Mouse (Mus musculus) c-Kit-negative CD71-positive TER-119-positive erythroid progenitor cells, embryonic 14.5 days (primary cell): Measurements from ENCODE around the gene Cwf19l1.
"Not testable (repeated sequence)": the region's sequence is repeated elsewhere in the genome, so short reads cannot be mapped to it uniquely, and the experiment has no call there.

Source experiments
- DNase-seq: peaks from one replicate; pipeline ENCODE4 v3.0.0-alpha.2; 2013; ENCODE audit warnings: low read depth, low spot score

Gene Cwf19l1

GRCm38 (mm10) chr19:44135072-44135959, at the start of gene Cwf19l1:
Cwf19l1 (minus strand) TSS chr19:44135876.
- DNase-seq: peak; percentile 82

- DNase-seq: no peak
These were observed 48.3 kb upstream of the Cwf19l1 start for GRCm38 (mm10) chr19:44183968-44184367.

DNA sequence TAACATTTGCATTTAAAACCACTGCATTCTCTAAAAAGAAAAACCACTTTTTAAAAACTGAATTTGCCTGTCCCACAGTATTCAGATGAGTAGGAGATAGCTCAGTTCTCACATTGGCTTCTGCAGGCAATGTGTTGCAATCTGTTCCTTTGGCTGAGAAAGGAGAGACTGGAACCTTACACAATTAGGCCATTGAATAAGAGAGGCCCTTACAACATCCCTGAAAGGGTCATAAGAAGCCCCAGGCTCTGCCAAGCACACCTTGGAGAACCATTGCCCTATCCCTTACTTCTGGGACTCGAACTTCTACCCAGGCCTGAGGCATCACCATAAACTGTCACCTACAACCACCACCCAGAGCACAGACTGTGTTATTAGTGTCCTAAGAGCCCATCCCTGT, 44.8 kb upstream of the Cwf19l1 start:
- no peak for DNase-seq

DNA sequence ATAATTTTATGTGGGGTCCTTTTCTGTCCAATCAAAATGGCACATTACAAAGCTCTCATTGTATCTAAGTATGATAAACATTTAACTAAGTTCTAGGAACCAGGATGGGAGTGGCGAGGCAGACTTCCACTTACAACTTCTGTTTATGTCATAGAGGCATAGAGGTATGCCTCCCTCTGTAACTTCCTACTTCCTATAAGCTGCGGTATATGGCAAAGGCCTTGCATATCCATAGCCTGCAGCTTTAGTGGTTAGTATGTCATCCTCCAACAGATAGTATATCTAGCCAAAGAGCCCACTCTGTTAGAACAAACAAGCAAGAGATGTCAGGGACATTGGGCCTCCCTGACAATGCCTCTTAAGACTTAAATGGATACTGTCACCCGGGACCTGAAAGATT, 41.1 kb upstream of the Cwf19l1 start:
- DNase-seq: no peak

DNA sequence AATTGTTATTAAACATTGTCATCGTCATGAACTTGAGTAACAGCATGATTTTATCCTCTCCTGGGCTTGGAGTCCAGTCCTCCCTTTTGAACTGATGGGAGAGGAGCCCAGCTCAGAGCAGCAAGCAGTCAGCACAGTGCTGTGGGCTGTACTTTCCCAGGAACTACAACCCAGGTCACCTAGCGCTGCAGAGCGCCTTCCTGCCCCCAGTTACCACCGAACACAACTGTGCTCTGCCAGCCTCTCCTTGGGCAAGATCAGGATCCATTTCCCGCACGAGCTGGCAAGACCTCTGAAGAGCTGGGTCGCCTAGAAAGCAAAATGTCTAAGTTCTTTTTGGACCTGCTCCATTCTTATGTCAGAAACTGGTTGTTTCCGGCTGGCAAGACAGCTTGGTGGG, 39.2 kb upstream of the Cwf19l1 start:
- no peak for DNase-seq

DNA sequence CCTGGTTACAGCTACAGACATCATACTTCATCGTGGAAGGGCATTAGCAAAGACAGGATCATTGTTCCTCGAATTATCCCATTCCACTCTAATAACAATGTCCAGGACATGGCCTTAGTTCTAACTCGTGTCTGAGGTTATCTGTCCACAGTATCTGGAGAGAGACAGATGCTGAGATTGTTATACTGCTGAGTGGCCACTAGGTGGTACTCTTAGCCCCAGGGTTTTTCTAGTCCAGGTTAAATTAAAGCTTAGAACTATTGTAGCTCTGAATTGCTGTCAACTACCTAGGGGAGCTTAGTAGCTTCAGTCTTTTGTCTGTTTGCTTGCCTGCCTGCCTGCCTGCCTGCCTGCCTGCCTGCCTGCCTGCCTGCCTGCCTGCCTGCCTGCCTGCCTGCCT, 25.8 kb upstream of the Cwf19l1 start:
- no peak for DNase-seq

GRCm38 (mm10) chr19:44159386-44159785, 23.7 kb upstream of the Cwf19l1 start:
- no peak for DNase-seq

DNA sequence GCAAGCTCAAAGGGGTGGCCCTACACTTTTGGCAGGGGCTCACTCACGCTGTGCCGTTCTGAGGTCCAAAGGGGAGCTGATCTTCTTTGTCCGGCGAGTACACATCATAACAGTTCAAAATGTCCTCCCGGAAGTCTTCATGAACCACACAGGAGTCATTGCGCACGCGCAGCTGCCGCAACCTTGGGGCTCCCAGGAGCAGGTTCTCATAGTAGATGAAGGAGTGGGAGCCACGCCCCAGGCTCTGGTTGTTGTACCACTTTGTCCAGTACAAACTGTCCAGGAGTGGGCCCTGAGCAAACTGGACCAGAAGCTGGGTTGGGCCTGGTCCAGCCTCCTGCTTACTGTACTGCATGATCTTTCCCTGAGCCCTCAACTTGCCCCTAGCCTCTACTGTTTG, 21.3 kb upstream of the Cwf19l1 start:
- DNase-seq: no peak

DNA sequence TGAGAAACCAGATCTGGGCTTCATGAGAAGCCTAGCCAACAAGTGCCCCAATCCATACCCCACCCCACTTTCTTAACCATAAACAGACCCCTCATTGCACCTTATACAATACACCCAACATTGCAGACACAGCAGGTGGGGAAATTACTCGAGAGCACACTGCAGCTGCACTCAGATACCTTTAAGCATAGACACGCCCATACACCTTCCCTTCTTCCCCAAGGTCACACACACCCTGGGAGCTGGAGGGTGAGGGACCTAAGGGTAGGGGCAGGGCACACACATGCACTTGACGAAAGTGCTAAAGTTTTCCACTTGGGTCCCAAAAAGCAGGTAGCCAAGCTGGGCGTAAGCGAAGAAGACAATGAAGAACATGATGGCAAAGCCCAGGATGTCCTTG, 18.1 kb upstream of the Cwf19l1 start:
- DNase-seq: no peak

DNA sequence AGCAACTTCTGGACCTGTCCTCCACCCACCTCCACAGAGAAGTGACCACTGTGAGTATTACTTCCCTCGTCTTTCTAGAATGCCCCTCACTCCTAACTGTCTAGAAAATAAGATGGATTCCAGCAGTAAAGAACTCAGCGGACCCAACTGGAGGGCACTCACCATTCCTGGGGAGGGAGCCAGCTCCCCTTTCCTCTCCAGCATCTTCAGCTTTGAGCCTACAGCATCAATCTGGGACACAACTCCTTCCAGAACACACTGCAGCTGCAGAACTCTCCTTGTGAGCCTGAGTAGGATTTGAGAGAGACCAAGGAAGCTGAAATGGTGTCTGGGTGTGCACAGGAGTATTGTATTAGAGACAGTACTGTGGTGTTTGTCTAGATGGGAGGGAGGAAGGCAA, 13.3 kb upstream of the Cwf19l1 start:
- no peak for DNase-seq

DNA sequence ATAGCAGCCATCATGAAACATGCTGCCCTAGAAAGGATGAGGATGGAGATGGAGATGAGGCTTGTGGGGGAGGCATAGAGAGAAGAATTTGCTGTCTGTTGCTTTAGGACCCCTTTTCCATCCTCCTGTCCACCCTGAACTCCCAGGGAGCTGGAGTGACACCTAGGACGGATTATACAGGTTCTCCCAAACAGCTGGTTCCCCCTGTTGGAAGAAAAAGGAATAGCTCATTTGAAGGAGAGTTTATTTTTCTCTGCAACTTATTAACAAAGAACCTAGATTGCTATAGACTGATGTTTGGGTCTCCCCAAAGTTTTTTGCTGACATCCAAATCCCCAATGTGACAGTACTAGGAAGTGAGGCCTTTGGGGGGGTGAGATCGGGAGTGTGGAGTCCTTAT, 12.7 kb upstream of the Cwf19l1 start:
- no peak for DNase-seq

DNA sequence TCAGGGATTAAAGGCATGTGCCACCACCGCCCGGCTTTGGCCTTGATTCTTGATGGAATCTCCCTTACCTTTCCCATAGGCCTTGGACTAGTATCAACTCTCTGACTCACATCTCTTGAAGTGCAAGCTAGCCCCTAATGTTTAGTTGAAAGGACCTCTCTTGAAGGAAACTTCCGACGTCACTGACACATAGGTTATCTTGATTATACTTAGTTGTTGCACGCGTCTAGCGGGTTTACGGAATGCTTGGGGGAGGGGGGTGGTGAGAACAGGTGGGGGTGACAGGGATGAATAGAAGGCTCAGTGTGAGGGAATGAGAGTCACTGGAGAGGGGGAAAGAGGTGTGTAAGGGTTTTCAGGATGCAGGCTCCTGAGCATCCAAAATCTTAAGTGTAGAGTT, 11.3 kb upstream of the Cwf19l1 start:
- no peak for DNase-seq

GRCm38 (mm10) chr19:44146568-44146879, 10.8 kb upstream of the Cwf19l1 start:
- DNase-seq: no peak

DNA sequence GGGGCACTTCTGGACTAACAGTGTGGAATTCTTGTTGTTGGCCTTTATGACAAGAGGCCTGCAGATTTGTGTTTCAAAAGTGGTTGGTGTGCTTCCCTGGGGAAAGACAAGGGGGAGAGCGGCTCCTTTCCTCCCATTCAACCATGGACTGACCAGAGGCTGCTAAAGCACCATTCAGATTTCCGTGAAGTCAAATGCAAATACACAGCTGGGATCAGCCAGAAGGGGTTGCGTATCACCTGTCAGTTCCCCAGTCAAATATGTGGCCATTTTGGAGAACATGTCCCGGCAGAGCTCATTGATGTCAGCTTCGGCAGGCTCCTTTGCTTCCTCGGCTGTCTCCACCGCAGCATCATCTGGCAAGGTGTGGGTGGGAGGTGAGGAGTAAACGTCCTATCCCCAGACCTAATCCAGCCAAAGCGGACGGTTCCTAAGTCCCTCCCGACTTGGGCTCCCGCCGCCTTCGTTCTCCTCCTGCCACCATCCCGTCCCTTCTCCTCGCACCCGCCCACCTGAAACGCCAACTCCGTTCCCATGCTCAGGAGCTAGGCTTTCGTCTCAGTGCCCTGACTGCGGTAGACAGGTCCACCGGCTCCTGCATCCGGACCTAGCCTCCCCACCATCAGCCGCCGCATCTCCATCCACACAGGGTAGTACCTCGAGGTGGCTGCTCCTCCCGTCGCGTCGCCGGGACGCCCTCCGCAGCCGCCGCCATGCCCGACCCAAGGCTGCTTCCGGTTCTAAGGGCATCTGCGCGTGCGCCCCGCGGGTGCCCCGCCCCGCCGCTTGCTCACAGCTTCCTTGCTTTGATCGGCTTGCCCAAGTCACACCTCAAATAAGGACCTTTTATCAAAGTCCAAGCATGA, 10.3 kb upstream of the Cwf19l1 start, which contains the start of gene Bloc1s2:
Bloc1s2 (minus strand) TSS at position 745 of the 866 bp plus-strand sequence.
- peak; percentile 71 for DNase-seq

DNA sequence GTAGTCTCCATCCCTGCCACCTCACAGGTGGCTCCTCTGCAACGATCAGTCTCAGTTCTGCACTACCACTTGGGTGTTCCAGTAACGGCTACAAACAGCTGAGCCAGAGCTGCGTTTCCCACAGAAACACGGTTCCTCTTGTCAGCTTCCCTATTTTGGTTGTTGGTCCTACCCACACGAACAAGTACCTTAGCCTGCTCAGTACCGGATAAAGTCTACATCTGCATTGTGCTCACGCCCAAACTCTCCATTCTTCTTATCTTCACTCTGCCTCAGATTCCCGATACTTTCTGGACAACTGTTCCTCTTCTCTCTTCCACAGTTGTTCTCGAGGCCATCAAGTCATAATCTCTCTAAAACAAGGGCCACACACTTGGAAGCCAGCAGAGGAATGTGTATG, 8.7 kb upstream of the Cwf19l1 start:
- no peak for DNase-seq

- peak; percentile 11 for DNase-seq
These were observed 347 bp upstream of the Cwf19l1 start for GRCm38 (mm10) chr19:44135960-44136485.

- DNase-seq: no peak
These were observed 2.8 kb downstream of the Cwf19l1 start for GRCm38 (mm10) chr19:44132917-44133316.

DNA sequence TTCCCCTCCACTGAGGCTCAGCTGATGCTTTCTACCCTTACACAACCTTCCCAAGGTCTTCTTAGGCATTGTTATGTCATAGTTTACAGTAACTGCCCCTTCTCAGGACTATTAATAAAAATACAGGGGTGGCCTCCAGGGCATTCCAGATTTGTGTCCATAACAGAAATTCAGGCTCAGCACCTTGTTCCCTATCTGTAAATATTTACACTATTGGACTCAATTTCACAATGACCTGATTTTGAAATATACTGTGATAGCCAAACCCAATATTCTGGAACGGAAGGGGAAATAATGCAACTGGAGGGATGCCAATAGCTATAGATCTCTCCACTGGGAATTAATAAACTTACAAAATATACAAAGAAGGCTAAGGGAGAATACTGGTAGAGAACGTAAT, 7.1 kb downstream of the Cwf19l1 start:
- no peak for DNase-seq

GRCm38 (mm10) chr19:44127729-44128497, 7.8 kb downstream of the Cwf19l1 start:
- no peak for DNase-seq

- DNase-seq: no peak
These were observed 14.5 kb downstream of the Cwf19l1 start for GRCm38 (mm10) chr19:44121137-44121536.

DNA sequence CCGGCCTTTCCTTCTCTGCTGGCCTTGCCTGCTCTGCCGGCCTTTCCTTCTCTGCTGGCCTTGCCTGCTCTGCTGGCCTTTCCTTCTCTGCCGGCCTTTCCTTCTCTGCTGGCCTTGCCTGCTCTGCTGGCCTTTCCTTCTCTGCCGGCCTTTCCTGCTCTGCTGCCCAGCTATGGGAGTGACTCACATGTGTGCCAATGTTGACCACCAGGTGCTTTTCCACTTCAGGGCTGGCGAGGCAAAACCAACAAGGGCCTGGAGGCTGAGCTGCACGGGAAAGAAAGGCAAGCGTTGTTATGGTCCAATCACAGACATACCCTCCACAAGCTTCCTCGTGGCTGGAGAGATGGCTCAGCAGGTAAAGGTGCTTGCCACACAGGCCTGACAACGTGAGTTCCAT, 15.0 kb downstream of the Cwf19l1 start:
- DNase-seq: not testable (repeated sequence)

GRCm38 (mm10) chr19:44117793-44118192, 17.9 kb downstream of the Cwf19l1 start:
- DNase-seq: no peak
